Mouse (Mus musculus): ENCODE results near the gene Zfp296. TPM values are rescaled to one million over a fixed set of nuclear protein-coding genes. Genes with fewer than 3 reads are reported as not detected.

Zfp296 gene
- 0.67 and 0.83 TPM in 2 replicates for polyA plus RNA-seq (2015; fragmentation: Nextera tagmentation; extraction: Ambion mirVana)

GRCm38 (mm10) chr7:19577141-19577852, at the start of gene Zfp296, which contains the start of gene Gemin7:
Gene Zfp296, plus strand, starts transcription at chr7:19577287.
Gene Gemin7, minus strand, starts transcription at chr7:19577595.
- Histone ChIP-seq H3K4me1 (peaks cover 37% of the 10 kb centered on the region), H3K9ac (peak within 1 kb of the TSS; percentile 67), H3K4me2 (peak within 1 kb of the TSS; percentile 82), H3K27me3 (peaks cover 39% of the 10 kb centered on the region), H3K27ac (no peak within 1 kb of the TSS), H3K9me3 (no peaks in the 10 kb centered on the region), H3K36me3 (peaks cover 28% of the 10 kb centered on the region), H3K4me3 (peak within 1 kb of the TSS; percentile 43)
- no peak for ATAC-seq (ENCODE audit: insufficient number of reproducible peaks, insufficient read depth, low FRiP score, low TSS enrichment, low read depth)
- WGBS, result under 1% methylated on average over 56 of the region's 56 CpGs

GRCm38 (mm10) chr7:19531077-19531476, 46.0 kb upstream of the Zfp296 start:
- H3K36me3 ChIP-seq, result peaks cover 69% of the 10 kb centered on the region

DNA sequence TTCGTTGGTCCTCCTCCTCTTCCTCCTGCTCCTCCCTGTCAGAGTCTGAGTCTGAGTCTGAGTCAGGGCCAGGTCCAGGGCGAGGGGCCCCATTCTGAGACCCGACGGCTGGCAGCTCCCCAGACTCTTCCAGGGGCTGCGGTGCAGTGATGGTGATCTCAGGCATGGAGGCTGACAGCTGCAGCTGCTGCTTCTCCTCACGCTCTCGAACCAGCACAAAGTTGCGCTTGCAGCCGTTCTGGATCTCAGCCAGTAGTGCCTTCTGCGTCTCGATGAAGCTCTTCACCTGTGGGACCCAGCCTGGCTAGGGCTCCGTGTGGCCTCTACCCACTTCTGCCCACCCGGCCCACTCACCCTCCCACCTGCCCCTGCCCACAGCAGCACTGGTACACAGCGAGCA, 44.8 kb upstream of the Zfp296 start:
- H3K9ac ChIP-seq, result no peak overlapping the region
- no peaks in the 10 kb centered on the region for H3K27me3 ChIP-seq
- H3K9me3 ChIP-seq, result no peaks in the 10 kb centered on the region
- H3K4me2 ChIP-seq, result no peak overlapping the region
- H3K4me3 ChIP-seq, result no peak overlapping the region
- WGBS, result 88% methylated on average over 14 of the region's 14 CpGs
- 0 out of 2 replicates have a peak, but pooled peaks have one; percentile 1 for ATAC-seq (ENCODE audit: insufficient number of reproducible peaks, insufficient read depth, low FRiP score, low TSS enrichment, low read depth)
- peaks cover 73% of the 10 kb centered on the region for H3K36me3 ChIP-seq
- no peak overlapping the region for H3K27ac ChIP-seq
- no peaks in the 10 kb centered on the region for H3K4me1 ChIP-seq

More at GRCm38 (mm10) chr7:19531077-19531476, 46.0 kb upstream of the Zfp296 start:
- Histone ChIP-seq H3K4me2 (no peak overlapping the region), H3K9ac (no peak overlapping the region), H3K4me3 (no peak overlapping the region), H3K27ac (0 out of 2 replicates have a peak overlapping the region, but pooled peaks have one; percentile 4), H3K4me1 (no peaks in the 10 kb centered on the region), H3K9me3 (no peaks in the 10 kb centered on the region), H3K27me3 (no peaks in the 10 kb centered on the region)
- WGBS, result 71% methylated on average over 10 of the region's 10 CpGs
- ATAC-seq (ENCODE audit: insufficient number of reproducible peaks, insufficient read depth, low FRiP score, low TSS enrichment, low read depth), result no peak

DNA sequence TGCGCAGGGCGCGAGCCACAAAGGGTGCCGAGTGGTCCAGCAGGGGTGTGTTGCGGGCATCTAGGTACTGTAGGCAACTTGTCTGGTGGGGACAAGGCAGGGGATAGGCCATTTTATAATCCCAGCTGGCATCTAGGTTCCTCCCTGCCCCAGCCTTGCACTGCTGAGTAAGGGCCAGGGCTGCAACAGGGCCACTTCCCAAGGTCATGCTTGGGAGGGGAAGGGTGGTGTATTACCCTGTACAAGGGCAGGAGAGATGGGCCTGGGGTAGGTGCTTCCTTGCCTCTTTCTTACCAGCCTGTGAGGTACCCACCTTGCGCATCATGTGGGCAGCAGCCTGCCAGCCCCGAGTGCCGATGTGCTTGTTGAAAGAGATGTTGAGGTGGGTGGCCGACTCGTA, 42.4 kb upstream of the Zfp296 start:
- 96% methylated on average over 10 of the region's 10 CpGs for WGBS
- H3K36me3 ChIP-seq, result peaks cover 68% of the 10 kb centered on the region
- no peak overlapping the region for H3K9ac ChIP-seq
- no peaks in the 10 kb centered on the region for H3K4me1 ChIP-seq
- ATAC-seq (ENCODE audit: insufficient number of reproducible peaks, insufficient read depth, low FRiP score, low TSS enrichment, low read depth), result no peak
- no peaks in the 10 kb centered on the region for H3K27me3 ChIP-seq
- no peak overlapping the region for H3K4me2 ChIP-seq
- no peaks in the 10 kb centered on the region for H3K9me3 ChIP-seq
- H3K4me3 ChIP-seq, result no peak overlapping the region
- H3K27ac ChIP-seq, result no peak overlapping the region

DNA sequence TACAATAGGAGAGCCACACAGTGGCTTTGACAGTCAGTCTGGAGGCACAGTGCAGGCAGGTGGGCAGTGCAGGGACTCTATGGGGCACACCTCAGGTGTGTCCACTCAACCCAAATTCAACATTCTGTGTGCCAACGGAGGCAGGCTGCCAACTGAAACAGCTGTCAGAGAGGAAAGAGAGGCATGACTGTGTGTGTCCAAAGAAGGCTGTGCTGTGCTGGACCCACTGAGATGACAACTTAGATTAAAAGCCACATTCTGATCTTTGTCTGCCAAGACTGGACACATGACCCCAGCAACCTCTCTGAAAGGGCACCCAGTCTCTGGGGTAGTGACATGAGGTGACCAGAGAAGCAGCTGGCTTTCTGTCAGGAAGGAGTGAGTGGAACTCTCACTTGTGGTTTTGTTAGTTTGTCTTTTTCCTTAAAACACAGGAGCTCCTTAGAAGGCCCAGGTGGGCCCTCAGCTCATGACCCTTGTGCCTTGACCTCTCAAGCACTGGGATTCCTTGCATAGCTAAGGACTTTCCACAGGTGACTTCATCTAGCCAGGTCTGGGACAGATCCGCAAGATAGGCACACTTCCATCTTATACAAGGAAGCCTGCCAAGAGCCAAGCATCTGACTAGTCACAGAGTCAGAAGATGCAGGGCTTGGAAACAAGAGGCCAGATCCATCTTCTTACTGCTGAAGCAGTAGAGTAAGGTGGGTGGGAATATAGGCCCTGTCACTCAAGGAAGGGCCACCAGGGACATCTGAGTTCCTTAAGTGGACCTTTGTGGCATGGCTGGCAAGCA, 36.1 kb upstream of the Zfp296 start:
- Histone ChIP-seq H3K9ac (no peak overlapping the region), H3K27ac (no peak overlapping the region), H3K27me3 (no peaks in the 10 kb centered on the region), H3K4me1 (peaks cover 21% of the 10 kb centered on the region), H3K36me3 (peaks cover 9% of the 10 kb centered on the region), H3K9me3 (no peaks in the 10 kb centered on the region), H3K4me3 (no peak overlapping the region), H3K4me2 (no peak overlapping the region)
- 93% methylated on average over 2 of the region's 2 CpGs for WGBS
- no peak for ATAC-seq (ENCODE audit: insufficient number of reproducible peaks, insufficient read depth, low FRiP score, low TSS enrichment, low read depth)

DNA sequence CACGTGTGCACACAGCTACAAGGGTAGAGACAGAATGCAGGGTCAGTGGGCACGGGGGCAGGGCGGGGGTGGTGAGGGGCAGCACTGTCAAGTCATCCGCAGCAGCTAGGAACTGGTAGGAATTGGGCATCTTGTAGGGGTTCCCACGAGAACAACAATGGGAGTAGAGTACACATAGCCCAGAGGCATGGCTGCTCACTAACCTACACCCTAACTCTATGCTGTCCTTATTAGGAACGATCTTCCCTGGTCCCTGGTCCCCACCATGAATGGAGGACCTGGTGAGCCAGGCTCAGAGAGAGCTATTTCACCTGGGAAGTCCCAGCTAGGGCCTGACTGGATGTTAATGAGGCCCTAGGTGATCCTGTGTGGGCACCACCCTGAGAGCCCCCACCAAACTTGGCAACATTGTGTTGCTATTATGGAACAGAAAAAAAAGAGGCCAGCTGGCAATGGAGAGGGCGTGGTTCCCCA, 35.4 kb upstream of the Zfp296 start:
- H3K4me1 ChIP-seq, result peaks cover 29% of the 10 kb centered on the region
- H3K4me3 ChIP-seq, result no peak overlapping the region
- WGBS, result 76% methylated on average over 7 of the region's 7 CpGs
- H3K9me3 ChIP-seq, result no peaks in the 10 kb centered on the region
- H3K36me3 ChIP-seq, result 0 out of 2 replicates have a peak, but pooled peaks cover 5% of the 10 kb centered on the region
- ATAC-seq (ENCODE audit: insufficient number of reproducible peaks, insufficient read depth, low FRiP score, low TSS enrichment, low read depth), result no peak
- H3K27ac ChIP-seq, result no peak overlapping the region
- no peaks in the 10 kb centered on the region for H3K27me3 ChIP-seq
- peak overlapping the region; percentile 46; the same call in 1 of the 2 replicates for H3K9ac ChIP-seq
- H3K4me2 ChIP-seq, result no peak overlapping the region

DNA sequence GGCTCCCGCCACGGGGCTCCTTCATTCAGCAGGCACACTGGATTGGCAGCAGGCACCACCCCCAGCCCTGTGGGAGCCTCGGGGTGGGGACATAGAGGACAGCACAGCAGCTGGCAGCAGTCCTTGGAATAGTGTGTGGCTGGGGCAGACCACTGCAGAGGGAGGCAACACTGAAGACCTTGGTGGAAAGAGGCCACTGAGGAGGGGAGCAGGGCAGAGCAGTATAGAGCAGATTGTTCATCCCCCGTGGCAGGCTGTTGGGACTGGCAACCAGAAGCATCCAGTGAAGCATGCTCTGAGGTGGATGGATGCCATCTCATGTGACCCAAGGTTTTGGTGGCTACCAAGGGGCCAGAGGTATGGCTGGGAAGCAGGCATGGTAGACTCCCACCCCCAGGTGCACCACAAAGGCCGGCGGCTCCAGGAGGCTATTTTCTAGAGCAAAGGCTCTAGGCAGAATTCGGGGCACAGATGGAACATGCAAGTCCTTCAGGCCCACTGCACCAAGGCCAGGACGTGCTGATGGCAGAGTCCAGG, 34.9 kb upstream of the Zfp296 start:
- peaks cover 34% of the 10 kb centered on the region for H3K4me1 ChIP-seq
- 0 out of 2 replicates have a peak, but pooled peaks cover 5% of the 10 kb centered on the region for H3K36me3 ChIP-seq
- peak overlapping the region; percentile 48 for H3K27ac ChIP-seq
- WGBS, result 69% methylated on average over 8 of the region's 8 CpGs
- H3K27me3 ChIP-seq, result no peaks in the 10 kb centered on the region
- peak overlapping the region; percentile 46; the same call in 1 of the 2 replicates for H3K9ac ChIP-seq
- ATAC-seq (ENCODE audit: insufficient number of reproducible peaks, insufficient read depth, low FRiP score, low TSS enrichment, low read depth), result no peak
- no peaks in the 10 kb centered on the region for H3K9me3 ChIP-seq
- no peak overlapping the region for H3K4me2 ChIP-seq
- no peak overlapping the region for H3K4me3 ChIP-seq

DNA sequence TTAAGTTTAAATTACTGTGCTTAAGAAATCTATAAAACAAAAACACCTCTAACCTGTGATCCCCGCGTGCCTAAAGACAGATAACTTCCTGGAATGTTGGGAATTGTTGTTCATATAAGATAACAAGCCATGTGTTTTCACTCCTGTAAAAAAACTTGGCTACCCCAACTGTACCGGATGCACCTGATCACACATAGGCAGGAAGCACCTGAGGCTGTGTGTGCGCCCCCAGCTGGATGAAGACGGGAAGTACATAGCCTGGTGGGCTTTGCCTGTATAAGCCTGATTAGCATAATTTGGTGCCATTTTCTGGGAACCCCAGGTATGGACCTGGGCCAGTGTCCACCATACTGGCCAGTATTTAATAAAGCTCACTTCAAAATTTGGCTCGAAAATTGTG, 33.5 kb upstream of the Zfp296 start:
- H3K4me1 ChIP-seq, result peaks cover 34% of the 10 kb centered on the region

GRCm38 (mm10) chr7:19546007-19546406, 31.1 kb upstream of the Zfp296 start:
- Histone ChIP-seq H3K27me3 (no peaks in the 10 kb centered on the region), H3K4me1 (peaks cover 34% of the 10 kb centered on the region), H3K4me3 (no peak overlapping the region), H3K27ac (no peak overlapping the region), H3K9ac (no peak overlapping the region), H3K4me2 (no peak overlapping the region), H3K9me3 (no peaks in the 10 kb centered on the region), H3K36me3 (0 out of 2 replicates have a peak, but pooled peaks cover 2% of the 10 kb centered on the region)
- WGBS, result 38% methylated on average over 3 of the region's 3 CpGs
- ATAC-seq (ENCODE audit: insufficient number of reproducible peaks, insufficient read depth, low FRiP score, low TSS enrichment, low read depth), result no peak

More for the DNA sequence above, 33.5 kb upstream of the Zfp296 start:
- Histone ChIP-seq H3K9me3 (no peaks in the 10 kb centered on the region), H3K9ac (0 out of 2 replicates have a peak overlapping the region, but pooled peaks have one; percentile 0), H3K36me3 (no peaks in the 10 kb centered on the region), H3K4me2 (no peak overlapping the region), H3K27ac (no peak overlapping the region), H3K27me3 (no peaks in the 10 kb centered on the region), H3K4me3 (no peak overlapping the region)
- 59% methylated on average over 6 of the region's 6 CpGs for WGBS
- ATAC-seq (ENCODE audit: insufficient number of reproducible peaks, insufficient read depth, low FRiP score, low TSS enrichment, low read depth), result no peak

DNA sequence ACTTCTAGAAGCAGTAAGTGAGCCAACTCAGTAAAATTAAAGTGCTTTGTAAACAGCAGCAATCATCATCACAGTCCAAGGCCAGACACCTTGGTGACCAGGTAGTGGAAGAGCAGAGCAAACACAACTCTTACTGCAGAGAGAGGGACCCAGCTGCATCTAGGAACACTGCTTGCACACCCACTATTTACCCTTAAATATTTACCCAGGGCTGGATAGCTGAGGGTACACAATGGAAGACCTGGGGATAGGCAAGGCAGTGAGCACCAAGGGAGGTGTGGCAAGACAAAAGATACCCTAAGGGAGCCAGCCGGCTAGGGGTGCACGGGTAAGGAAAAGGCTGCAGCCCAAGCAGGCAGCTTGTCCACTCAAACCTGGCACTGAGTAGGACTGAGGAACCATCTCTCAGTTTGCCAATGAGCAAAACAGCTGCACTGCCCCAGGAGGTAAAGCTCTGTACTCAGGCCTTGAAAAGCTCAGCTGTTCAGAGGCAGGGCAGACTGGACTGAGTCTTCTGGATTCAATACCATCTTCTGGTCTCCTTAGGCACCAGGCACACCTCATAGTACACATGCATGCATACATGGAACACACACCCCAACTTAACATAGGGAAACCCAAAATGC, 29.6 kb upstream of the Zfp296 start:
- no peak for ATAC-seq (ENCODE audit: insufficient number of reproducible peaks, insufficient read depth, low FRiP score, low TSS enrichment, low read depth)
- no peaks in the 10 kb centered on the region for H3K27me3 ChIP-seq
- WGBS, result 70% methylated on average over 2 of the region's 2 CpGs

DNA sequence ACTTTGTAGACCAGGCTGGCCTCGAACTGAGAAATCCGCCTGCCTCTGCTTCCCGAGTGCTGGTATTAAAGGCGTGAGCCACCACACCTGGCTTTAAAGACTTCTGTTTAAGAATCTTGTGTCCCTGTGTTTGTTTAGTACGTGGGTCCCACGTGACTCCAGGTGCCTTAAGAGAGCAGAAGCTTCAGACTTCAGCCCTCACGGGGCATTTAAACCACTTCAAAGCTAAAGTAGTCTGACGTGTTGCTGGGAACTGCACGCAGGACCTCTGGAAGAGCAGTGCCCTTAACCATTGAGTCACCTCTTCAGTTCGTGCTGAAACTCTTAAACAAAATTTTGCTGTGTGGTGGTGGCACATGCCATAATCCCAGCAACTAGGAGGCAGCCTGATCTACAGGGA, 27.7 kb upstream of the Zfp296 start:
- Histone ChIP-seq H3K9me3 (no peaks in the 10 kb centered on the region), H3K4me2 (no peak overlapping the region), H3K27me3 (no peaks in the 10 kb centered on the region), H3K4me3 (no peak overlapping the region), H3K9ac (no peak overlapping the region), H3K36me3 (peaks cover 25% of the 10 kb centered on the region), H3K4me1 (peaks cover 23% of the 10 kb centered on the region), H3K27ac (no peak overlapping the region)
- ATAC-seq (ENCODE audit: insufficient number of reproducible peaks, insufficient read depth, low FRiP score, low TSS enrichment, low read depth), result no peak
- WGBS, result 85% methylated on average over 10 of the region's 10 CpGs

More for the DNA sequence above, 29.6 kb upstream of the Zfp296 start:
- peaks cover 26% of the 10 kb centered on the region for H3K4me1 ChIP-seq
- no peaks in the 10 kb centered on the region for H3K9me3 ChIP-seq
- H3K4me3 ChIP-seq, result no peak overlapping the region
- H3K9ac ChIP-seq, result 0 out of 2 replicates have a peak overlapping the region, but pooled peaks have one; percentile 21
- no peak overlapping the region for H3K27ac ChIP-seq
- H3K36me3 ChIP-seq, result peaks cover 8% of the 10 kb centered on the region; the same call in 1 of the 2 replicates
- no peak overlapping the region for H3K4me2 ChIP-seq
